Mouse (Mus musculus) A20 (cell line): Measurements from ENCODE around the gene H2-K1.
"Not testable (repeated sequence)": the region's sequence is repeated elsewhere in the genome, so short reads cannot be mapped to it uniquely, and the experiment has no call there.

ENCODE experiments used
- DNase-seq: peaks from one replicate; pipeline ENCODE4 v3.0.0-alpha.2; 2011; ENCODE audit warnings: low read depth, low spot score

Gene H2-K1

DNA sequence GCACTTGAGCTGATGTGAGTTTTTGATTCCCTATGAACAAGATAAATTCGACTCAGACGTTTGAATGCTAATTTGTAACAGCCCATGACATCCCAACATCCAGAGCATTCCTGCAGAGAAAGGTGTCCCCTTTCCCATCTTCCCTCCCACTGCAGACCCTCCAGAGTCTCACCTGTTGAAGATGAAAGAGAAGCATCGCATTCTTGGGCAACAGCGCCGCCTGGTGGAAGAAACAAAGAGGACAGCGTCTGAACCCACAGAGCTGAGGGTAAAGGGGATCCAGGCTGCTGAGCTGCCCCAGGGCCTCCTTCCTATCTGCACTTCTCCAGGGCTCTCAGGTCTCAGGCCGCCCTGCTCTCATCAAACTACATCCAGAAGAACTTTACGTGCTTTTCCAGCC is 18.0 kb downstream of the H2-K1 start:
- DNase-seq = not testable (repeated sequence)

DNA sequence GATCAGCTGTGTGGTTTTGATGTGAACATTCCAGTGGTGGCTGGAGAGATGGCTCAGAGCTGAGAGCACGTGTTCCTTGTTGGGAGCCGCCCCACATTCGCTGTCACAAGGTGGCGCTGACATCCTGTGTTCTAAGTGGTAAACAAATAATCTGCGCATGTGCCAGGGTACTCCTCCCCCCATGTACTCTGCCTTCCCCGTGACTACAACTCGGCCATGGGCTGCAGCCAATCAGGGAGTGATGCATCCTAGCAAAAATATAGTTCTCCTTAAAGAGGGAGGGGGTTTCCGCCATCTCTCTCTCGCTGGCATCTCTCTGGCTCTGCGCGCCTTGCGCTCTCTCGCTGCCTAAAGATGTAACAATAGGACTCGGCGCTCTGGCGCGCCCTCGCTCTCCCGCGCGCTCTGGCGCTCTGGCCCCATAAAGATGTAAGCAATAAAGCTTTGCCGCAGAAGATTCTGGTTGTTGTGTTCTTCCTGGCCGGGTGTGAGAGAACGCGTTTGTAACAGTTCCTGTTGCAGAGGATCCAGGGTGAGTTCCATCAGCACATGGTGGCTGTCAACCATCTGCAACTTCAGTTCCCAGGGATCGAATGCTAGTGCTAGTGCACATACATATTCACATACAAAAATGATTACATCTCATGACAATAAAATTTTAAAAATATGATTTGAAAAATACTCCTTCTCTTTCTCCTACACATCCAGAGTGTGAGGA is 18.8 kb downstream of the H2-K1 start:
- not testable (repeated sequence) for DNase-seq

GRCm38 (mm10) chr17:33980181-33981035 is 19.7 kb downstream of the H2-K1 start:
- no peak for DNase-seq

- no peak for DNase-seq
These were observed 20.6 kb downstream of the H2-K1 start for GRCm38 (mm10) chr17:33979512-33980050.

DNA sequence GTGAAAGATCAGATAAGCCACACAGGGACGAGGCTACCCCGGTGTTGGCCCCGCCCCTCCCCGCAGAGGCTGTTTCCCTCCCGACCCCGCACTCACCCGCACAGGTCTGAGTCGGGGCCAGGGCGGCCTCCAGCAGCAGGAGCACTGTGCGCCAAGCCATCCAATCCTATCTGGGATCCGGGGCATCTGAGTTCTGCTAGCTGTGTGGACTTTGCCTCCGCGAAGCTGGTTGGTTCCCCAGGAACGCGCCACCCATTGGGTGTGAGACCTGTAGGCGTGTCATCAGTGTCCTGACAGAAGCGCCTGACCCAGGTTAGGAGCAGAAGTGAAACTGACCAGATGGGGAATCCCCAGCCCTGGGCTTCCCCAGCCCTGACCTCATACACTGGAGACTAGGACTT is 21.5 kb downstream of the H2-K1 start:
- DNase-seq = peak; percentile 97

DNA sequence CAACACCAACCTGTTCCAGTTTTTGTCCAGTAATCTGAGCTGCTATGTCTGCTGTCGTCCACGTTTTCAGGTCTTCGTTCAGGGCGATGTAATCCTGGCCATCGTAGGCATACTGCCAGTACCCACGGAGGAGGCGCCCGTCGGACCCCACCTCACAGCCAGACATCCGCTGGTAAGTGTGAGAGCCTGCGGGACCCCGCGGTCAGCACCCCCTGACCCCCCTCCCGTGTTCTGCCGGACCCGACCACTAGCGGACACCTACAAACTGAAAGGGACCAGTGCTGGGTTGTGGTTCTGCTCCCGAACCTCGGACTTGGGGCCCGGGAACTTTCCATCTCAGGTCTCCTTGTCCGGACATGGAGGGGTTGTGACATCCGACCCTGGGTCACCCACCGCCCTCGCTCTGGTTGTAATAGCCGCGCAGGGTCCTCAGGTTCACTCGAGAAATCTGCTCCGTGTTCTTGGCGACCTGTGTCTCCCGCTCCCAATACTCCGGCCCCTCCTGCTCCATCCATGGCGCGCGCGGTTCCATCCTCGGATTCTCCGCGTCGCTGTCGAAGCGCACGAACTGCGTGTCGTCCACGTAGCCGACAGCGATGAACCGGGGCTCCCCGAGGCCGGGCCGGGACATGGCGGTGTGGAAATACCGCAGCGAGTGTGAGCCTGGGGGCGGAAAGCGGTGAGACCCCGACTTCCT is 22.1 kb downstream of the H2-K1 start:
- peak; percentile 31 for DNase-seq

DNA sequence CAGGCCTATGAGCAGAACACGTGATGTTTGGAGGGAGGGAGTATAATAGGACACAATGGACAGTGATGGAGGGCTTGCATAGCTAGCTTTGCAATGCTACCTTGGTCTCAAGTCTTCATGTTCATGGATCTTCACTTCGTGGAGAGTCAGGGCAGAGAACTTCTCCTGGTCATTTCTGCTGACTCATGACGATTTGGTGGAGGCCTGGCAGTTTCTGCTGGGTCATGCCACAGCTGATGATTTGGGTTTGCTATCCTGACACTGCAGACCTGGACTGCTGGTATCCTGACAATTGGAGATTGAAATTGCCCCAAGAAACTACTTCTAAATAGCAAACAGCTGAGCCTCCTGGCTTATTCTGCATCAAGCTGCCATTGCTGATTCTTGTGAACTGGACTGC is 26.6 kb downstream of the H2-K1 start:
- no peak for DNase-seq

DNA sequence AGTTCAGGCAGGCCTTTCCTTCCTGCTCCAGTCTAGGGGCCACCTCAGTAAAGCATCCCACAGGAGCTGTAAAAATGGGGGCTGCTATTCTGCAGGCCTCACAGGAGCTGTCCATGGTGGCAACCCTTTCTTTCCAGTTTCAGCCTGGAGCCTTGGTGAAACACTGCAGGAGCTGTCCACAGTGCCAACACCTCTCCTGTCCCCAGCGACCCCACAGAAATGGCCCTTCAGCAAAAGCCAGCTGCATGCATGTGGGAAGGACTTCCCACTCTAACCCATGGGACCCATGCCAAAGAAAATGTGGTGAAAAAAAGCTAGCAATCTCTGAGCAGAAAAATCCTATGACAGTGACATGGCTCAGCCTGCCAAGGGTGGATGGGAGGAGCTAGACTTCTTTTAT is 27.5 kb downstream of the H2-K1 start:
- DNase-seq = peak; percentile 49

DNA sequence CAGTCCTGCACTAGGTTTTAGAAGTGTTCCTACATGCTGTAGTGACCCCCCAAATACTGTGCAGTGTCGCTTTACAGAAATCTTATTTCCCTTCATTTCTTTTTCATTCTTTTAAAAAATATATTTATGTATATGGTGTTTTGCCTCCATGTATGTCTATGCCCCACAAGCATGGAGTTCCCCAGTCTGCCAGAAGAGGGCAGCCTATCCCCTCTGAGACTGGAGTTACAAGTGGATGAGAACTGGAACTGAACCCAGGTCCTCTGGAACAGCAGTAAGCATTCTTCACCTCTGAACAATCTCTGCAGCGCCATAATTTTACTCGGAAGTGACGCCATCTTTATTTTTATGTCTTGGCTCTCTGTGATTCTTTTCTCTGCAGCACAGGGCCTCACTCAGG is 30.8 kb downstream of the H2-K1 start:
- DNase-seq = peak; percentile 34

GRCm38 (mm10) chr17:33968927-33969326 is 31.2 kb downstream of the H2-K1 start:
- DNase-seq = peak; percentile 86

DNA sequence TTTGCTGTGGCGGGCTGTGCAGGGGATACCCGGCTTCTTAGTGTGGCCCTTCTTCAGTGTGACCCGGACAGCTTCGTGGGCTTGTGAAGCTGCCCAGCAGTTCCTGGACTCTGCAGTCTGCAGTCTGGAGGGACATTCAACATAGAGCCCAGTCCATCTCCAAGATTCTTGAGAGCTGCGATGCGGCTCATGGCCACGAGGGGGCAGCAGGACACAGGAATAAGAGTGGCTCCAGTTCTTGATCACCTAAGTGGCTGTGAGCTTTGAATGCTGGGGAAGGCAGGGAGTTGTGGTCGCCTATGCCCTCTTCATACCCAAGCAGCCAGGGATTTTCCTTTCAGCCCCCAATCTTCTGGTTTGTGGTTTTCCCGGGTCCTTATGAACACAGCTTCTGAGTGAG is 31.7 kb downstream of the H2-K1 start:
- DNase-seq = peak; percentile 70

DNA sequence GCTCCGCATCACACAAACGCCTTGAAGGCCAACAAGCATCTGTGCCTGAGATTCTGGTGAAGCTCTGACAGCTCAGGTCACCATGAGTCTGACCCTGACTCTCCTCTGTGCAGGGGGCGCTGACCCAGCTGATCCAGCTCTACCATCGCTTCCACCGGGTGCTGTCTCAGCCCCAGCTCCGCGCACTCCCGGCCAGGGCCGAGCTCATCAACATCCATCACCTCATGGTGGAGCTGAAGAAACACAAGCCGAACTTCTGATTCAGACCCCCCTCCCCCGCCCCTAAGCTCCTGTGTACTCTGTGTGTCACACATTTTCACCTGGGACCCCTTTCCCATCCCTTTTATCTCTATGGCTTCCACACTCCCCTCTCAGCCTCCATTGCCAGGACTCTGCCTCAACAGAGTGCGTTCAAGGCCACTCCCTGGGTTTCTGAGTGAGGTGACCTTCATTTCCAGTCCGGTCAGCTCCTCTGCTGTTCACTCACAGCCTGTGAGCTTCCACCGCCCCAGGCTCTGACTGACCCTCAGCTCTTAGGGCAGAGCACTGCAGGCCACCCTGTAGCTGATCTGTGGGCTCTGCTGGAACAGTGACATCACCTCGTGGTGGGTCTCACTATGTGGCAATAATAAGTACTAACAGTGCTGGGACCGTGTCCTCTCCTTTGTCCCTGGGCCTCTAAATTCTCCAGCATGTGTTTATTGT is 34.1 kb downstream of the H2-K1 start:
- no peak for DNase-seq

GRCm38 (mm10) chr17:33965082-33965845 is 34.9 kb downstream of the H2-K1 start:
- DNase-seq = no peak

- no peak for DNase-seq
These were observed 37.3 kb downstream of the H2-K1 start for GRCm38 (mm10) chr17:33962876-33963275.

GRCm38 (mm10) chr17:33959948-33960347 is 40.2 kb downstream of the H2-K1 start:
- no peak for DNase-seq

DNA sequence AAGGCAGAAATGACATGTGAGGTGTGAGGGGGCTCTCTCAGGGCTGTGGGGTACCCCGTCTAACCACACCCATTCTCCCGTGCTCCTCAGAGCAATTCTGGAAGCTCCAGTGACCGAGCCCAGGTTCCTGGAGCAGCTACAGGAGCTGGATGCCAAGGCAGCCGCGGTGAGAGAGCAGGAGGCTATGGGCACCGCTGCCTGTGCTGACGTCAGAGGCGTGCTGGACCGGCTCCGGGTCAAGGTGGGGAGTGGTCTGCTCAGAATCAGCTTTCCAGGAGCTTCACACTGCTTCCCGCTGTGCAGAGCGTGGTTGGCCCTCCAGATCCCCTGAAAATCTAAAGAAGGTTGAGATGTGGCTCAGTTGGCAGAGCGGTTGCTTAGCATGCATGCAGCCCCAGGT is 41.0 kb downstream of the H2-K1 start:
- DNase-seq = no peak

- DNase-seq = no peak
These were observed 41.7 kb downstream of the H2-K1 start for GRCm38 (mm10) chr17:33958451-33958850.

DNA sequence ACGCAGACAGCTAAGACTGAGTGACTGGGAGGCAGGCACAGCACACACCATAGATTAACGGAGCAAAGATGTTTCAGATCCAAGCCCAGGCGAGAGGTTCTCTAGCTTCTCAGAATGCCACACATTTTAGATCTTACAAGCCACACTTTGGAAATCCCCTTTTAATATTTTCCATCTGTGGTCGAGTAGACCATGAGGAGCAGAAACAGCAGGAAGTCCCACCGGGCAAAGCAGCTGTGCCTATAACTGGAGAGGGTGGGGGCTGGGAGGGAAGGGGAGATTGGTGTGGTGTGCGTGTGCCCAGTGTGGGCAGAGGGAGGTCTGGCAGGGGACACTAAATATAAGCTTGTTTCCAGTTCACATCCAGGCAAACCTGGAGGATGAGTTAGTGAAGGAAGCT is 42.7 kb downstream of the H2-K1 start:
- no peak for DNase-seq

GRCm38 (mm10) chr17:33956336-33956735 is 43.8 kb downstream of the H2-K1 start:
- DNase-seq = no peak

DNA sequence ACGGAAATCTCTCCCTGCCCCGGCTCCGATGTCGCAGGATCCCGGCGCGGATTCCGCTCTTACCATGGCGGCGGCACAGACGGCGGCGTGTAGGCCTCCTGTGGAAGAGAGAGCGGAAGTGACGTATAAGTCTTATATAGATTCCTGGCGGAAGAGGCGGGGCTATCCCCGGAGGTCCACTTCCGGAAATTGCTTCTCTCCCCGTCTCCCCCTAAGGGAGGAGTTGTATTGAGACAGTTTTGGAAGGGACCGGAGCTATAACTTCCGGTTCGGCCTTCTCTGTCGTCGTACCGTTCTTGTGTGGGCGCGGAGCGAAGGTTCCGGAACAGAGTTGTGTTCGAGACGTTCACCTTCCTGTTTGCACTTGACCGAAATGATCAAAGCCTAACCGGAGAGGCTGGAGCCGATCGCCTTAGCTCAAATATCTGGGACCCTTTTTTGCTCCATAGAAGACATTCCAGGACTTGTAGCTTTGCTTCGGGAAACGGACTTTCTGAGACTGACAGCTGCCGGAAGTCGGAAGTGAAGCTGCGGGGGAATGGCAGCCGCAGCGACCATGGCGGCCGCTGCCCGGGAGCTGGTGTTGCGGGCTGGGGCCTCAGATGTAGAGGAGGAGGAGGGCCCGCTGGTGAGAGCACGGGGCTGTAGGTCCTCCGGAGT is 44.5 kb downstream of the H2-K1 start, which contains the start of the genes Vps52 and Rps18:
Gene Vps52 (plus strand): TSS at position 258 of the 660 bp plus-strand sequence.
Gene Rps18 (minus strand): TSS at position 447 of the 660 bp plus-strand sequence.
- peak; percentile 98 for DNase-seq
